Mouse (Mus musculus): ENCODE measurements around the gene Fyco1. TPM values are rescaled to one million over a fixed set of nuclear protein-coding genes. Genes with fewer than 3 reads are reported as not detected.
"Not testable (repeated sequence)": the region's sequence is repeated elsewhere in the genome, so short reads cannot be mapped to it uniquely, and the experiment has no call there.

Fyco1 gene
- polyA plus RNA-seq, 1 experiment from 2014 or later: 22.6 TPM

DNA sequence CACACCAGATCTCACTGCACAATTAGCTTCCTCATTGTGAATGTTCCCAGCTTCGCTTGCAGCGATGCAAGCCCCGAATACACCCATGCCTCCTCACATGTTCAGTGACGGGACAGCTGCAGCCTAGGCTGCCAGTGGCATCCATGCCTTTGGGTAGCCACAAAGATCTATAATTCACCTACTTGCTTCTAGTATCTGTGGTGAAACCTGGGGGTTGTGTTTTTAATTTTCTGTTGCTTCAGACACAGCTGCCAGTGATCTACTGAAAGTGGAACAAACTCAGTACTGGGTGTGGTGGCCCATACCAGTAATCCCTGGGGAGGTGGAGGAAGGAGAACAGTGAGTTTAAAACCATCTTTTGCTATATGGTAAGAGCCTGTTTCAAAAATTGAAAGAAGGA, 88.8 kb downstream of the Fyco1 start:
- Histone ChIP-seq H3K27ac (ENCODE audit: low read length) (no peak overlapping the region), H3K9me3 (ENCODE audit: control insufficient read depth, low read length) (no peaks in the 10 kb centered on the region), H3K36me3 (ENCODE audit: control insufficient read depth, insufficient read depth) (no peaks in the 10 kb centered on the region), H3K4me2 (ENCODE audit: low read length) (no peak overlapping the region), H3K27me3 (replicated peaks; ENCODE audit: control insufficient read depth, insufficient read depth, low read length) (no peaks in the 10 kb centered on the region), H3K9ac (replicated peaks; ENCODE audit: low read depth, low read length) (no peak overlapping the region), H3K4me1 (replicated peaks; ENCODE audit: control insufficient read depth, insufficient read depth, low read length) (no peaks in the 10 kb centered on the region), H3K4me3 (replicated peaks; ENCODE audit: low read length) (no peak overlapping the region)
- no peak for ATAC-seq
- 91% methylated on average over 4 of the region's 4 CpGs for WGBS

- H3K27me3 ChIP-seq (replicated peaks; ENCODE audit: control insufficient read depth, insufficient read depth, low read length): no peaks in the 10 kb centered on the region
- no peak overlapping the region for H3K9ac ChIP-seq (replicated peaks; ENCODE audit: low read depth, low read length)
- H3K4me1 ChIP-seq (replicated peaks; ENCODE audit: control insufficient read depth, insufficient read depth, low read length): no peaks in the 10 kb centered on the region
- 87% methylated on average over 3 of the region's 3 CpGs for WGBS
- no peak overlapping the region for H3K27ac ChIP-seq (ENCODE audit: low read length)
- no peak overlapping the region for H3K4me3 ChIP-seq (replicated peaks; ENCODE audit: low read length)
- H3K36me3 ChIP-seq (ENCODE audit: control insufficient read depth, insufficient read depth): no peaks in the 10 kb centered on the region
- no peaks in the 10 kb centered on the region for H3K9me3 ChIP-seq (ENCODE audit: control insufficient read depth, low read length)
- no peak for ATAC-seq
- no peak overlapping the region for H3K4me2 ChIP-seq (ENCODE audit: low read length)
Measured at GRCm38 (mm10) chr9:123760806-123761205, 90.9 kb downstream of the Fyco1 start.

DNA sequence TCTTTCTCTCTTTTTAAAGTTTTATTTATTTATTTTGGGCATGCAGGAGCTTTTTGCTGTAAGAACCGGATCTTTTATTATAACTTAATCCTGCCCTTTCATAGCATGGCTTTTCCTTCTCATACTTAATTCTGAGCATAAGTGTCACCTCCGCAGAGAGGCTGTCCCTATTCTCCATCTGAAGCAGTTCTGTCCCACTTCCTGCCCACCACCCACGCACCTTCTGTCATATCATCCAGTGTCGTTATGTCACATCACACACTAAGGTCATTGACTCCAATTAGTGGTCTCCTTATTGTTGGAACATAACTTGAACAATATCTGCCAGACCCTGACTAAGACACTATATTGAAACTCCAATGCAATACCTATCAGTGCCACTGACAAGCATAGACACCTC, 93.1 kb downstream of the Fyco1 start:
- Histone ChIP-seq H3K27me3 (replicated peaks; ENCODE audit: control insufficient read depth, insufficient read depth, low read length) (no peaks in the 10 kb centered on the region), H3K9me3 (ENCODE audit: control insufficient read depth, low read length) (no peaks in the 10 kb centered on the region), H3K9ac (replicated peaks; ENCODE audit: low read depth, low read length) (no peak overlapping the region), H3K27ac (ENCODE audit: low read length) (no peak overlapping the region), H3K4me1 (replicated peaks; ENCODE audit: control insufficient read depth, insufficient read depth, low read length) (no peaks in the 10 kb centered on the region), H3K4me2 (ENCODE audit: low read length) (no peak overlapping the region), H3K4me3 (replicated peaks; ENCODE audit: low read length) (no peak overlapping the region), H3K36me3 (ENCODE audit: control insufficient read depth, insufficient read depth) (no peaks in the 10 kb centered on the region)
- ATAC-seq: no peak
- WGBS: 76% methylated on average over 4 of the region's 4 CpGs

- Histone ChIP-seq H3K4me2 (ENCODE audit: low read length) (no peak overlapping the region), H3K36me3 (ENCODE audit: control insufficient read depth, insufficient read depth) (no peaks in the 10 kb centered on the region), H3K4me1 (replicated peaks; ENCODE audit: control insufficient read depth, insufficient read depth, low read length) (no peaks in the 10 kb centered on the region), H3K9ac (replicated peaks; ENCODE audit: low read depth, low read length) (no peak overlapping the region), H3K4me3 (replicated peaks; ENCODE audit: low read length) (no peak overlapping the region), H3K27me3 (replicated peaks; ENCODE audit: control insufficient read depth, insufficient read depth, low read length) (no peaks in the 10 kb centered on the region), H3K27ac (ENCODE audit: low read length) (no peak overlapping the region), H3K9me3 (ENCODE audit: control insufficient read depth, low read length) (no peaks in the 10 kb centered on the region)
- ATAC-seq: no peak
- 73% methylated on average over 1 of the region's 1 CpGs for WGBS
Measured at GRCm38 (mm10) chr9:123758156-123758555, 93.5 kb downstream of the Fyco1 start.

GRCm38 (mm10) chr9:123757326-123757725, 94.4 kb downstream of the Fyco1 start:
- no peak overlapping the region for H3K27ac ChIP-seq (ENCODE audit: low read length)
- no peak for ATAC-seq
- H3K4me3 ChIP-seq (replicated peaks; ENCODE audit: low read length): no peak overlapping the region
- H3K9ac ChIP-seq (replicated peaks; ENCODE audit: low read depth, low read length): no peak overlapping the region
- H3K4me2 ChIP-seq (ENCODE audit: low read length): no peak overlapping the region
- H3K36me3 ChIP-seq (ENCODE audit: control insufficient read depth, insufficient read depth): no peaks in the 10 kb centered on the region
- no peaks in the 10 kb centered on the region for H3K4me1 ChIP-seq (replicated peaks; ENCODE audit: control insufficient read depth, insufficient read depth, low read length)
- H3K27me3 ChIP-seq (replicated peaks; ENCODE audit: control insufficient read depth, insufficient read depth, low read length): no peaks in the 10 kb centered on the region
- 54% methylated on average over 2 of the region's 2 CpGs for WGBS
- no peaks in the 10 kb centered on the region for H3K9me3 ChIP-seq (ENCODE audit: control insufficient read depth, low read length)

DNA sequence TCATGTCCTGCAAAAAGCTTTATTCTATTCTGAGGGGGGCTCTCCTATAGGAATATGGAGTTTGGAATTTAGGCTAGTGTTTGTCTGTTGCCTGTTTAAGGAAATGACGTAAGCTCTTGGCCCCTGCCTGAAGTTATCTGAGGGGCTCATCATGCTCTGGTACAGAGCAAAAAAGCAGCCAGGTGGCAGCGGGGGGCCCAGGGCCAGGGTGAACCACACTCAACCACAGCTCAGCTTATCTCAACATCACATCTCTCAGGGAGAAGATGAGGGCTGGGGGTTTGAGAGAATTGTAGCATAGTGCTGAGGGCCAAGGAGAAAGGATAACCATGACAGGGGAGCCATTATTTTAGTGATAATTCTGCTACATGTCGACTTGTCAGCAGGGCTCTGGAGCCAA, 94.9 kb downstream of the Fyco1 start:
- no peak for ATAC-seq
- Histone ChIP-seq H3K4me3 (replicated peaks; ENCODE audit: low read length) (no peak overlapping the region), H3K4me1 (replicated peaks; ENCODE audit: control insufficient read depth, insufficient read depth, low read length) (no peaks in the 10 kb centered on the region), H3K27me3 (replicated peaks; ENCODE audit: control insufficient read depth, insufficient read depth, low read length) (no peaks in the 10 kb centered on the region), H3K9ac (replicated peaks; ENCODE audit: low read depth, low read length) (no peak overlapping the region), H3K27ac (ENCODE audit: low read length) (no peak overlapping the region), H3K9me3 (ENCODE audit: control insufficient read depth, low read length) (no peaks in the 10 kb centered on the region), H3K36me3 (ENCODE audit: control insufficient read depth, insufficient read depth) (no peaks in the 10 kb centered on the region), H3K4me2 (ENCODE audit: low read length) (no peak overlapping the region)
- 82% methylated on average over 3 of the region's 3 CpGs for WGBS

- ATAC-seq: no peak
- Histone ChIP-seq H3K9ac (replicated peaks; ENCODE audit: low read depth, low read length) (no peak overlapping the region), H3K9me3 (ENCODE audit: control insufficient read depth, low read length) (no peaks in the 10 kb centered on the region), H3K4me2 (ENCODE audit: low read length) (no peak overlapping the region), H3K36me3 (ENCODE audit: control insufficient read depth, insufficient read depth) (no peaks in the 10 kb centered on the region), H3K4me3 (replicated peaks; ENCODE audit: low read length) (no peak overlapping the region), H3K4me1 (replicated peaks; ENCODE audit: control insufficient read depth, insufficient read depth, low read length) (no peaks in the 10 kb centered on the region), H3K27me3 (replicated peaks; ENCODE audit: control insufficient read depth, insufficient read depth, low read length) (no peaks in the 10 kb centered on the region), H3K27ac (ENCODE audit: low read length) (no peak overlapping the region)
- WGBS: 90% methylated on average over 4 of the region's 4 CpGs
Measured at GRCm38 (mm10) chr9:123754333-123754732, 97.4 kb downstream of the Fyco1 start.

DNA sequence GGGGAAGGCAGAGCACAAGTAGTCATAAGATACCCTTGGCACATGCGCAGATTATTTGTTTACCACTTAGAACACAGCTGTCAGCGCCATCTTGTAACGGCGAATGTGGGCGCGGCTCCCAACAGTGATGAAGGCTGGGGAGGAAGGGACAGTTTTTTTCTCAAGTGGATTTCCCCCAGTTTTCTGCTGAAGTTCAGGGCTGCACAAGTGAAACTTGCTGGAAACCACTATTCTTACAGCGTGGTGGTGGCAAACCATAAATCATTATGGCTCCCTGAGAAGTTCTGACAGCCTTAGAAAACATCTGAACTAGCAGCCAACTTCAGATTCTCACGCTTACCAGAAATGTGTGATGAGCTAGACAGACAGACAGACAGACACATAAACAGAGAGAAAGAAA, 102.0 kb downstream of the Fyco1 start:
- not testable (repeated sequence) for ATAC-seq; H3K9me3 ChIP-seq (ENCODE audit: control insufficient read depth, low read length); H3K4me2 ChIP-seq (ENCODE audit: low read length); H3K9ac ChIP-seq (replicated peaks; ENCODE audit: low read depth, low read length); H3K27me3 ChIP-seq (replicated peaks; ENCODE audit: control insufficient read depth, insufficient read depth, low read length); H3K4me3 ChIP-seq (replicated peaks; ENCODE audit: low read length); H3K4me1 ChIP-seq (replicated peaks; ENCODE audit: control insufficient read depth, insufficient read depth, low read length); H3K27ac ChIP-seq (ENCODE audit: low read length); H3K36me3 ChIP-seq (ENCODE audit: control insufficient read depth, insufficient read depth)
- WGBS: 90% methylated on average over 7 of the region's 8 CpGs

DNA sequence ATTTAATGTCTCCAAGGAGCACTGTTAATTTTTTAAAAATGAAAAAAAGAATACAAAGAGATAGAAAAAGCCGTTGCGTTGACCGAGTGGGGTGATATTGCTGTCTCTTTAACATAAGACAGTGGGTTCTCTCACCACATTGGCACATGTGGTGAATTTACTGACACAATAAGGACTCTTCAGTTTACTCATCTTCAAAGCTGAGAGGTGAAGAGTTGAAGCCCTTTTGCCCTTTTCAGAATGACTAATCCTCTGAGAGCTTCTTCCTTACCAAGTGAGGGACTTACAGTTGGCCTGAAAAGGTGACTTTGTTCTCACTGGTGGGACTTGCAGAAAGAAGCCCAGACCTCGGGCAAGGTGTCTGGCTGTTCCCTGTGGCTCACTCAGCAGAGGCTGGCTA, 110.9 kb downstream of the Fyco1 start:
- H3K27me3 ChIP-seq (replicated peaks; ENCODE audit: control insufficient read depth, insufficient read depth, low read length): no peaks in the 10 kb centered on the region
- 85% methylated on average over 4 of the region's 4 CpGs for WGBS
- H3K9me3 ChIP-seq (ENCODE audit: control insufficient read depth, low read length): no peaks in the 10 kb centered on the region
- no peak overlapping the region for H3K4me3 ChIP-seq (replicated peaks; ENCODE audit: low read length)
- H3K9ac ChIP-seq (replicated peaks; ENCODE audit: low read depth, low read length): no peak overlapping the region
- no peaks in the 10 kb centered on the region for H3K4me1 ChIP-seq (replicated peaks; ENCODE audit: control insufficient read depth, insufficient read depth, low read length)
- no peaks in the 10 kb centered on the region for H3K36me3 ChIP-seq (ENCODE audit: control insufficient read depth, insufficient read depth)
- no peak overlapping the region for H3K27ac ChIP-seq (ENCODE audit: low read length)
- no peak overlapping the region for H3K4me2 ChIP-seq (ENCODE audit: low read length)
- no peak for ATAC-seq

Data from forebrain, embryonic 16.5 days (tissue).